22 mouse cellular contexts compared by ENCODE assay signal in genomic region chr9:37687941-37688303, GRCm38 (mm10). TPM values are rescaled to one million over a fixed set of nuclear protein-coding genes. Genes with fewer than 3 reads are reported as not detected.
DNase-seq lines count a peak whose midpoint lies in the region; ATAC-seq and TF ChIP-seq lines count a peak whose summit lies in the region.
"Had no signal": no experiment of that assay in that cellular context is flagged by ENCODE, and none has a peak within 500 bp of the region (broad histone marks: within the 10 kb centered on the region; RNA-seq: fewer than 3 reads in every experiment).

No protein-coding gene starts in this region.

- 37% methylated on average over 3 of the region's 3 CpGs for WGBS in hindbrain, embryonic 16.5 days
- 49% methylated on average over 3 of the region's 3 CpGs for WGBS in hindbrain, embryonic 11.5 days
- WGBS in midbrain, embryonic 15.5 days, result 38% methylated on average over 3 of the region's 3 CpGs
- WGBS in midbrain, embryonic 13.5 days, result 22% methylated on average over 3 of the region's 3 CpGs
- WGBS in midbrain, embryonic 16.5 days, result 36% methylated on average over 3 of the region's 3 CpGs

- no peaks in the 10 kb centered on the region for H3K79me2 ChIP-seq in MEL (ENCODE audit: control insufficient read depth, insufficient read depth, low read length, poor library complexity)

- no peaks in the 10 kb centered on the region for H3K4me1 ChIP-seq in hindbrain, embryonic 16.5 days (ENCODE audit: control insufficient read depth, insufficient read depth, low read depth, low read length)
- H3K4me1 ChIP-seq in hindbrain, embryonic 11.5 days (replicated peaks; ENCODE audit: control insufficient read depth, insufficient read depth, low read length), result no peaks in the 10 kb centered on the region
- H3K4me1 ChIP-seq in midbrain, embryonic 15.5 days, result peaks cover 6% of the 10 kb centered on the region
- H3K4me1 ChIP-seq in midbrain, embryonic 13.5 days (replicated peaks), result no peaks in the 10 kb centered on the region
- H3K4me1 ChIP-seq in MEL (ENCODE audit: control insufficient read depth in 1 of 2, insufficient read depth in 2 of 2, low read length in 2 of 2), result no peaks in the 10 kb centered on the region; a peak in 1 of 4 replicates
- H3K4me1 ChIP-seq in midbrain, embryonic 16.5 days (ENCODE audit: control insufficient read depth, insufficient read depth, low read length), result peaks cover 3% of the 10 kb centered on the region; the same call in 1 of the 2 replicates
- H3K4me1 ChIP-seq: embryonic facial prominence, embryonic 15.5 days; limb, embryonic 12.5 days had no signal

- no peaks in the 10 kb centered on the region; the same call in 1 of the 2 replicates for H3K9me3 ChIP-seq in hindbrain, embryonic 16.5 days (ENCODE audit: control insufficient read depth, low read length)
- H3K9me3 ChIP-seq in hindbrain, embryonic 11.5 days (ENCODE audit: control insufficient read depth, low read length), result no peaks in the 10 kb centered on the region
- H3K9me3 ChIP-seq in midbrain, embryonic 15.5 days, result no peaks in the 10 kb centered on the region
- no peaks in the 10 kb centered on the region for H3K9me3 ChIP-seq in midbrain, embryonic 13.5 days
- H3K9me3 ChIP-seq in MEL (replicated peaks; ENCODE audit: insufficient read depth, low read length), result no peaks in the 10 kb centered on the region
- H3K9me3 ChIP-seq in midbrain, embryonic 16.5 days (replicated peaks; ENCODE audit: control insufficient read depth, low read length, poor library complexity, severe bottlenecking), result no peaks in the 10 kb centered on the region
- H3K9me3 ChIP-seq: embryonic facial prominence, embryonic 15.5 days; limb, embryonic 12.5 days had no signal

- H3K27ac ChIP-seq in hindbrain, embryonic 16.5 days (ENCODE audit: low read depth, low read length), result no peak overlapping the region
- no peak overlapping the region for H3K27ac ChIP-seq in hindbrain, embryonic 11.5 days (ENCODE audit: low read depth, low read length)
- H3K27ac ChIP-seq in midbrain, embryonic 15.5 days, result peak overlapping the region; percentile 51; the same call in 1 of the 2 replicates
- no peak overlapping the region for H3K27ac ChIP-seq in midbrain, embryonic 13.5 days
- no peak overlapping the region for H3K27ac ChIP-seq in MEL (ENCODE audit: control insufficient read depth, low read depth, low read length)
- H3K27ac ChIP-seq in midbrain, embryonic 16.5 days (ENCODE audit: low read length), result peak overlapping the region; percentile 55
- H3K27ac ChIP-seq: embryonic facial prominence, embryonic 15.5 days; heart, adult 2 months; limb, embryonic 12.5 days had no signal

- DNase-seq in hindbrain, embryonic 11.5 days (ENCODE audit: low spot score), result no peak
- DNase-seq in MEL (ENCODE audit: low read depth, low spot score), result peak; percentile 40
- DNase-seq in urinary bladder, postnatal 25 days (ENCODE audit: low spot score), result no peak
- DNase-seq: cerebellum, adult 18-20 months; heart, adult 2 months; kidney, postnatal 25 days; liver, postnatal 0 days; right cerebral cortex, postnatal 4 days had no signal

- H3K9ac ChIP-seq in hindbrain, embryonic 16.5 days (ENCODE audit: low read depth, low read length), result no peak overlapping the region
- H3K9ac ChIP-seq in hindbrain, embryonic 11.5 days (ENCODE audit: low read depth, low read length), result no peak overlapping the region
- H3K9ac ChIP-seq in midbrain, embryonic 15.5 days, result no peak overlapping the region
- H3K9ac ChIP-seq in midbrain, embryonic 13.5 days (replicated peaks), result no peak overlapping the region
- no peak overlapping the region for H3K9ac ChIP-seq in MEL (ENCODE audit: control insufficient read depth, low read depth, low read length, poor library complexity, severe bottlenecking)
- no peak overlapping the region for H3K9ac ChIP-seq in midbrain, embryonic 16.5 days (ENCODE audit: low read depth, low read length)
- H3K9ac ChIP-seq: embryonic facial prominence, embryonic 15.5 days; limb, embryonic 12.5 days; liver, postnatal 0 days had no signal

- TF ChIP-seq CTCF in MEL (IDR thresholded peaks at IDR 0.05 in 2 of 3, conservative IDR thresholded peaks at IDR 0.05 in 1 of 3; ENCODE audit: control insufficient read depth in 1 of 3, insufficient read depth in 1 of 3, low read depth in 2 of 3, low read length in 3 of 3, poor library complexity in 1 of 3, severe bottlenecking in 1 of 3), result peak in 1 of 3 experiments; percentile 40; a peak in 2 of 6 replicates

- no peaks in the 10 kb centered on the region for H3K36me3 ChIP-seq in hindbrain, embryonic 16.5 days (ENCODE audit: control insufficient read depth, insufficient read depth, low read length)
- no peaks in the 10 kb centered on the region for H3K36me3 ChIP-seq in hindbrain, embryonic 11.5 days (ENCODE audit: control insufficient read depth, insufficient read depth, low read length)
- H3K36me3 ChIP-seq in midbrain, embryonic 15.5 days (replicated peaks), result no peaks in the 10 kb centered on the region
- no peaks in the 10 kb centered on the region for H3K36me3 ChIP-seq in midbrain, embryonic 13.5 days
- H3K36me3 ChIP-seq in MEL (ENCODE audit: control insufficient read depth in 1 of 2, insufficient read depth in 2 of 2, low read length in 2 of 2), result no peaks in the 10 kb centered on the region
- no peaks in the 10 kb centered on the region for H3K36me3 ChIP-seq in midbrain, embryonic 16.5 days (ENCODE audit: control insufficient read depth, insufficient read depth, low read length)
- H3K36me3 ChIP-seq: embryonic facial prominence, embryonic 15.5 days; limb, embryonic 12.5 days had no signal

- TF ChIP-seq POLR2A in MEL (IDR thresholded peaks at IDR 0.05; ENCODE audit: control insufficient read depth in 1 of 2, insufficient read depth in 1 of 2, low read depth in 1 of 2, low read length in 2 of 2, poor library complexity in 1 of 2), result no peak

- TF ChIP-seq EP300 in MEL (IDR thresholded peaks at IDR 0.05; ENCODE audit: low read depth in 1 of 2, low read length in 2 of 2), result no peak

- no peak overlapping the region for H3K4me2 ChIP-seq in hindbrain, embryonic 16.5 days (ENCODE audit: low read length)
- H3K4me2 ChIP-seq in hindbrain, embryonic 11.5 days (replicated peaks; ENCODE audit: low read depth, low read length), result no peak overlapping the region
- no peak overlapping the region for H3K4me2 ChIP-seq in midbrain, embryonic 15.5 days
- no peak overlapping the region for H3K4me2 ChIP-seq in midbrain, embryonic 13.5 days (replicated peaks)
- no peak overlapping the region for H3K4me2 ChIP-seq in midbrain, embryonic 16.5 days (ENCODE audit: low read length)
- H3K4me2 ChIP-seq: embryonic facial prominence, embryonic 15.5 days; limb, embryonic 12.5 days had no signal

- no peaks in the 10 kb centered on the region for H3K27me3 ChIP-seq in hindbrain, embryonic 16.5 days (replicated peaks; ENCODE audit: control insufficient read depth, insufficient read depth, low read length)
- H3K27me3 ChIP-seq in hindbrain, embryonic 11.5 days (ENCODE audit: control insufficient read depth, insufficient read depth, low read length), result no peaks in the 10 kb centered on the region
- no peaks in the 10 kb centered on the region for H3K27me3 ChIP-seq in midbrain, embryonic 15.5 days (replicated peaks)
- H3K27me3 ChIP-seq in midbrain, embryonic 13.5 days, result no peaks in the 10 kb centered on the region
- no peaks in the 10 kb centered on the region for H3K27me3 ChIP-seq in MEL (ENCODE audit: control insufficient read depth in 1 of 2, insufficient read depth in 2 of 2, low read length in 2 of 2)
- H3K27me3 ChIP-seq in midbrain, embryonic 16.5 days (ENCODE audit: control insufficient read depth, insufficient read depth, low read depth, low read length), result no peaks in the 10 kb centered on the region
- H3K27me3 ChIP-seq: embryonic facial prominence, embryonic 15.5 days; limb, embryonic 12.5 days had no signal

- peak; percentile 0; the same call in 1 of the 2 replicates for TF ChIP-seq RAD21 in MEL (IDR thresholded peaks at IDR 0.05; ENCODE audit: low read depth, low read length)

- no peak overlapping the region for H3K4me3 ChIP-seq in hindbrain, embryonic 16.5 days (ENCODE audit: low read length)
- no peak overlapping the region for H3K4me3 ChIP-seq in hindbrain, embryonic 11.5 days (ENCODE audit: low read depth, low read length)
- H3K4me3 ChIP-seq in midbrain, embryonic 15.5 days, result no peak overlapping the region
- H3K4me3 ChIP-seq in midbrain, embryonic 13.5 days (replicated peaks), result no peak overlapping the region
- H3K4me3 ChIP-seq in MEL (ENCODE audit: control insufficient read depth in 1 of 2, insufficient read depth in 1 of 2, low read depth in 2 of 2, low read length in 2 of 2), result no peak overlapping the region
- no peak overlapping the region for H3K4me3 ChIP-seq in midbrain, embryonic 16.5 days (ENCODE audit: low read depth, low read length)
- H3K4me3 ChIP-seq: embryonic facial prominence, embryonic 15.5 days; heart, adult 2 months; limb, embryonic 12.5 days had no signal

- 0 out of 2 replicates have a peak, but pooled peaks have one; percentile 45 for ATAC-seq in hindbrain, embryonic 16.5 days
- ATAC-seq in hindbrain, embryonic 11.5 days (ENCODE audit: low FRiP score), result no peak
- ATAC-seq in midbrain, embryonic 15.5 days (replicated peaks), result peak; percentile 78
- ATAC-seq in midbrain, embryonic 13.5 days, result no peak
- peak; percentile 76 for ATAC-seq in midbrain, embryonic 16.5 days
- no peak for ATAC-seq in CD4-positive, CD25-positive, alpha-beta regulatory T cell, adult 4 months
- ATAC-seq: activated CD4-positive, CD25-positive, alpha-beta regulatory T cell, adult 4 months; inflammation-experienced regulatory T-cells, adult 6 months; liver, postnatal 0 days had no signal

RNA-seq across cellular contexts. Expression of gene Panx3, which starts 18.9 kb away (rescaled TPM):
- 0.15 and 0.51 TPM in 2 replicates for polyA plus RNA-seq in hindbrain, embryonic 16.5 days (2015; fragmentation: Nextera tagmentation; extraction: Ambion mirVana)
- polyA plus RNA-seq in hindbrain, embryonic 11.5 days (2014; fragmentation: Nextera tagmentation; extraction: Ambion mirVana), result 0.07 and 0.28 TPM in 2 replicates
- polyA plus RNA-seq in midbrain, embryonic 15.5 days (2015; fragmentation: Nextera tagmentation; extraction: Ambion mirVana), result not detected in 2 replicates
- not detected in 2 replicates for polyA plus RNA-seq in midbrain, embryonic 13.5 days (2015; fragmentation: Nextera tagmentation; extraction: Ambion mirVana)
- 0.33 and 0.42 TPM in 2 replicates for total RNA-seq in MEL (2012; rRNA removed)
- polyA plus RNA-seq in MEL (2012; ENCODE audit: insufficient read depth in 1 of 2, insufficient read length in 2 of 2, low read depth in 1 of 2, low replicate concordance in 2 of 2, missing spikeins in 1 of 2), result under 1 TPM in 1 of 2 experiments, not detected in 1; 0.17 TPM
- polyA plus RNA-seq in midbrain, embryonic 16.5 days (2015; fragmentation: Nextera tagmentation; extraction: Ambion mirVana), result 0.14 and 0.43 TPM in 2 replicates
- polyA plus RNA-seq in CD4-positive, CD25-positive, alpha-beta regulatory T cell, adult 4 months (2017; shearing (Covaris generic)), result not detected
- total RNA-seq: common myeloid progenitor, adult 5-6 weeks; heart, adult 2 months; megakaryocyte progenitor cell, adult 5-6 weeks had no signal
- polyA plus RNA-seq: activated CD4-positive, CD25-positive, alpha-beta regulatory T cell, adult 4 months; heart, adult 2 months; heart, postnatal 0 days; inflammation-experienced regulatory T-cells, adult 6 months; liver, postnatal 0 days; thymus, postnatal 0 days had no signal

RNA-seq across cellular contexts. Expression of gene Olfr160, which starts 28.1 kb away (rescaled TPM):
- not detected in 2 replicates for polyA plus RNA-seq in hindbrain, embryonic 16.5 days (2015; fragmentation: Nextera tagmentation; extraction: Ambion mirVana)
- not detected in 2 replicates for polyA plus RNA-seq in hindbrain, embryonic 11.5 days (2014; fragmentation: Nextera tagmentation; extraction: Ambion mirVana)
- polyA plus RNA-seq in midbrain, embryonic 15.5 days (2015; fragmentation: Nextera tagmentation; extraction: Ambion mirVana), result not detected in 2 replicates
- not detected in 2 replicates for polyA plus RNA-seq in midbrain, embryonic 13.5 days (2015; fragmentation: Nextera tagmentation; extraction: Ambion mirVana)
- total RNA-seq in MEL (2012; rRNA removed), result not detected in 2 replicates
- not detected for polyA plus RNA-seq in MEL (2012; ENCODE audit: insufficient read depth in 1 of 2, insufficient read length in 2 of 2, low read depth in 1 of 2, low replicate concordance in 2 of 2, missing spikeins in 1 of 2)
- not detected in 2 replicates for polyA plus RNA-seq in midbrain, embryonic 16.5 days (2015; fragmentation: Nextera tagmentation; extraction: Ambion mirVana)
- polyA plus RNA-seq in CD4-positive, CD25-positive, alpha-beta regulatory T cell, adult 4 months (2017; shearing (Covaris generic)), result under 1 TPM in 1 of 2 experiments, not detected in 1; 0.13 TPM
- total RNA-seq: common myeloid progenitor, adult 5-6 weeks; heart, adult 2 months; megakaryocyte progenitor cell, adult 5-6 weeks had no signal
- polyA plus RNA-seq: brain, embryonic 14.5 days; heart, adult 2 months; heart, postnatal 0 days; inflammation-experienced regulatory T-cells, adult 6 months; limb, embryonic 12.5 days; liver, postnatal 0 days; thymus, postnatal 0 days had no signal

RNA-seq across cellular contexts. Expression of gene Tbrg1, which starts 30.8 kb away (rescaled TPM):
- 87.1 and 89.2 TPM in 2 replicates for polyA plus RNA-seq in hindbrain, embryonic 16.5 days (2015; fragmentation: Nextera tagmentation; extraction: Ambion mirVana)
- 142 and 151 TPM in 2 replicates for polyA plus RNA-seq in hindbrain, embryonic 11.5 days (2014; fragmentation: Nextera tagmentation; extraction: Ambion mirVana)
- polyA plus RNA-seq in midbrain, embryonic 15.5 days (2015; fragmentation: Nextera tagmentation; extraction: Ambion mirVana), result 83.6 and 92.9 TPM in 2 replicates
- 85.8 and 89.4 TPM in 2 replicates for polyA plus RNA-seq in midbrain, embryonic 13.5 days (2015; fragmentation: Nextera tagmentation; extraction: Ambion mirVana)
- 140 and 159 TPM in 2 replicates for total RNA-seq in MEL (2012; rRNA removed)
- 100 to 1,000 TPM in 1 of 2 experiments, not detected in 1; 127 TPM for polyA plus RNA-seq in MEL (2012; ENCODE audit: insufficient read depth in 1 of 2, insufficient read length in 2 of 2, low read depth in 1 of 2, low replicate concordance in 2 of 2, missing spikeins in 1 of 2)
- polyA plus RNA-seq in midbrain, embryonic 16.5 days (2015; fragmentation: Nextera tagmentation; extraction: Ambion mirVana), result 92.3 and 98.7 TPM in 2 replicates
- polyA plus RNA-seq in CD4-positive, CD25-positive, alpha-beta regulatory T cell, adult 4 months (2017; shearing (Covaris generic)), result 100 to 1,000 TPM; 201 to 217 TPM

RNA-seq across cellular contexts. Expression of gene Olfr874, which starts 57.0 kb away (rescaled TPM):
- polyA plus RNA-seq in hindbrain, embryonic 16.5 days (2015; fragmentation: Nextera tagmentation; extraction: Ambion mirVana), result not detected in 2 replicates
- not detected in 2 replicates for polyA plus RNA-seq in hindbrain, embryonic 11.5 days (2014; fragmentation: Nextera tagmentation; extraction: Ambion mirVana)
- polyA plus RNA-seq in midbrain, embryonic 15.5 days (2015; fragmentation: Nextera tagmentation; extraction: Ambion mirVana), result not detected in 2 replicates
- not detected in 2 replicates for polyA plus RNA-seq in midbrain, embryonic 13.5 days (2015; fragmentation: Nextera tagmentation; extraction: Ambion mirVana)
- not detected in 2 replicates for total RNA-seq in MEL (2012; rRNA removed)
- polyA plus RNA-seq in MEL (2012; ENCODE audit: insufficient read depth in 1 of 2, insufficient read length in 2 of 2, low read depth in 1 of 2, low replicate concordance in 2 of 2, missing spikeins in 1 of 2), result not detected
- not detected in 2 replicates for polyA plus RNA-seq in midbrain, embryonic 16.5 days (2015; fragmentation: Nextera tagmentation; extraction: Ambion mirVana)
- polyA plus RNA-seq in CD4-positive, CD25-positive, alpha-beta regulatory T cell, adult 4 months (2017; shearing (Covaris generic)), result not detected
- total RNA-seq: common myeloid progenitor, adult 5-6 weeks; heart, adult 2 months; megakaryocyte progenitor cell, adult 5-6 weeks had no signal
- polyA plus RNA-seq: activated CD4-positive, CD25-positive, alpha-beta regulatory T cell, adult 4 months; heart, adult 2 months; heart, postnatal 0 days; inflammation-experienced regulatory T-cells, adult 6 months; limb, embryonic 12.5 days; liver, postnatal 0 days; thymus, postnatal 0 days had no signal

Comparison
In these comparisons a context has a peak if more than half of its experiments do, and no peak if none do; other contexts are left out.
1. ATAC-seq: peak in hindbrain, embryonic 16.5 days (single experiment), midbrain, embryonic 15.5 days (single experiment) and midbrain, embryonic 16.5 days (single experiment); none in hindbrain, embryonic 11.5 days (single experiment), midbrain, embryonic 13.5 days (single experiment) and CD4-positive, CD25-positive, alpha-beta regulatory T cell, adult 4 months (single experiment).
2. H3K27ac ChIP-seq: peak in midbrain, embryonic 15.5 days (single experiment) and midbrain, embryonic 16.5 days (single experiment); none in hindbrain, embryonic 16.5 days (single experiment), hindbrain, embryonic 11.5 days (single experiment), midbrain, embryonic 13.5 days (single experiment) and MEL (single experiment).